Mouse (Mus musculus) cerebellum, postnatal 4 days (tissue): ENCODE measurements at regions not wholly inside any gene's neighbourhood (a gene's known extent, or its start where the extent isn't known, plus 50 kb on each side); places are given as distances from the start of the nearest gene placed in this dataset.
A peak's percentile ranks its signal among the peaks of the same experiment; 100 is the strongest.

ENCODE experiments used
- DNase-seq, 2 experiments: peaks; one replicate each; pipeline ENCODE4 v3.0.0; 2022; ENCODE audit warnings: low spot score in 2 of 2, mixed read lengths in 1 of 2

DNA sequence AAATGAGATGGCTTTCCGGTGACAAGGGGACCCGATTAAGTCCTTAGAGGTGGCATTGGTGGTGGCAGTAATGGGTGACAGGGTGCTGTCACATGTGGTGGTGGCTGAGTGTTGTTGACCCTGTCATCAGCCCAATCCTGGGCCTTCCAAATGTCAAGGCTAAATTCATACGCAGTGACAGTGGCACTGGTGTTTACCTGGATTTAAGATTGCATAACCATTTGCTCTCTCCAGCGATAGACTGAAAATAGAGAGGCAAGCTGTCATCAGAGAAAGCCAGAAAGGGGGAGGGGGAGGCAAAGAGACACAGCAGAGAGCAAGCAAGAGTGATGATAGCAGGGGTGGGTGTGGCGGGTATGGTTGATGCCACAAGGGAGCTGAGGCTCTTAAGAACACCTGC is 215.1 kb downstream of the Suds3 start:
- DNase-seq: no peak

DNA sequence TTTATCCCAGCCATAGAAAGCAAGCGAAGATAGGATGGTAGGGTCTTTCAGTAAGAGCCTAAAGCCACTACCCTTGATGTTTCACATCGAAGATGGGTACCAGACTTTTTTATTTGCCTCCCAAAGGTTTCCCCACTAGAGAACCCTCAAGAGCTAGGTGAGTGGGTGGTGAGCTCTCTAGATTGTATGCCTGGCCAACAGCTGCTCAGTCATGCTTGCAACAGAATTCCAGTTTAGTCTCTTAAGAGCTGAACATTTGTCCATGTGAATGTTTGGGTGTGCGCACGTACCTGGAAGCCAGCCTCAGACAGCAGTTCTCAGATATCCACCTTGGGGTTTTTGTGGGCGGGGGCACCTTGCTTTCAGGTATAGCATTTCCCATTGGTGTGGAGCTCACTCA is 218.5 kb downstream of the Suds3 start:
- no peak for DNase-seq

DNA sequence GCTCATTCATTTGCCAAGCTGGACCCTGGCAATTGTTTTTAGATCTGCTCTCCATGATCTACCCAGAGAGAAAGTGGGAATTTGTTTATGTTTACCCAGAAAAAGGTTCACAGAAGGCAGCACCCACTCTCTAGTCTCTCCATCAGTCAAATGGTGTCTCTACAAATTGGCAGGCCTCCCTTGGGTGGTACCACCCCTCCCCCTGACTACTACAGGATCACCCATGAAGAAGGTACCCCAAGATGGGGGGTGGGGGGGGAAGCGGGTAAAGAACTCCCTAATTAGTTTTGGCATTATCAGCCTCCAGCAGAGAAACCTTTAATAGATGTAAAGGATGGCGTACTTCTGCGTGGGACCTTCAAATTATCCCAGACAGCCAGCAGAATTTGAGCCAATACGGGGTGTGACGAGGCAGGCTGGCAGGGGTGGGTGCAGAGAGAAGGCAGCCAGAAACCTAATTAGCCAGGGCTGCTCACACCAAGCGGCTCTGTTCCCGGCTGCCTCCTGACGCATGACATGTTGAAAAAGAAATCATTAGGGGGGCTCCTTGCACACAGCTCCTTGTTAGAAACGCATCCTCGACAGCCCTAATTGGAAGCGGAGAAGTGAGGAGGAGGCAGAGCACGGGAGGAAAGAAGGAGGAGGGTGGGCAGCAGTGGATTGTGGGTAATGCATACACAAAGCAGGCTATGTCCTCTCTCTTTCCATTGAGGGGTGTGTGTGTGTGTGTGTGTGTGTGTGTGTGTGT is 220.7 kb downstream of the Suds3 start:
- DNase-seq: peak in 1 of 2 experiments; percentile 45

GRCm38 (mm10) chr5:116894575-116894974 is 221.3 kb downstream of the Suds3 start:
- DNase-seq: no peak

- no peak for DNase-seq
Observed at GRCm38 (mm10) chr5:116892877-116893276, 223.0 kb downstream of the Suds3 start.

DNA sequence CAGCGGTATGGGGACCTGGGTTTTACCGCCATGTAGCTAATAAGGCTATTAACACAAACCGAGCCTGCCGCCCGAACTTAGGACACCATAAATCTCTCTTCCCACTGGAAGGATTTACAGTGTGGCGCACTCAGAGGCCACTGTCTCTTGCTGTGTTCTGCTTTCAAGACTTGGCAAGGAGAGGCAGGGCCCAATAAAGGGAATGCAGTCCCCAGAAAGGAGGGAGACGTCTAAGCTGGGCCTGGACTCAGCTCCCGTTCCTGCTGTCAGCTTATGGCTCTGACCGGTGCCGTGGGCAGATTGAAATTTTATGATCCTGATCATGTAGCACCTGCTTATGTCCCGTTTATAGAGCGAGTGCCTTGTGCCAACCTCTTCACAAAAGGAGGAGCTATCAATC is 226.7 kb downstream of the Suds3 start:
- no peak for DNase-seq

DNA sequence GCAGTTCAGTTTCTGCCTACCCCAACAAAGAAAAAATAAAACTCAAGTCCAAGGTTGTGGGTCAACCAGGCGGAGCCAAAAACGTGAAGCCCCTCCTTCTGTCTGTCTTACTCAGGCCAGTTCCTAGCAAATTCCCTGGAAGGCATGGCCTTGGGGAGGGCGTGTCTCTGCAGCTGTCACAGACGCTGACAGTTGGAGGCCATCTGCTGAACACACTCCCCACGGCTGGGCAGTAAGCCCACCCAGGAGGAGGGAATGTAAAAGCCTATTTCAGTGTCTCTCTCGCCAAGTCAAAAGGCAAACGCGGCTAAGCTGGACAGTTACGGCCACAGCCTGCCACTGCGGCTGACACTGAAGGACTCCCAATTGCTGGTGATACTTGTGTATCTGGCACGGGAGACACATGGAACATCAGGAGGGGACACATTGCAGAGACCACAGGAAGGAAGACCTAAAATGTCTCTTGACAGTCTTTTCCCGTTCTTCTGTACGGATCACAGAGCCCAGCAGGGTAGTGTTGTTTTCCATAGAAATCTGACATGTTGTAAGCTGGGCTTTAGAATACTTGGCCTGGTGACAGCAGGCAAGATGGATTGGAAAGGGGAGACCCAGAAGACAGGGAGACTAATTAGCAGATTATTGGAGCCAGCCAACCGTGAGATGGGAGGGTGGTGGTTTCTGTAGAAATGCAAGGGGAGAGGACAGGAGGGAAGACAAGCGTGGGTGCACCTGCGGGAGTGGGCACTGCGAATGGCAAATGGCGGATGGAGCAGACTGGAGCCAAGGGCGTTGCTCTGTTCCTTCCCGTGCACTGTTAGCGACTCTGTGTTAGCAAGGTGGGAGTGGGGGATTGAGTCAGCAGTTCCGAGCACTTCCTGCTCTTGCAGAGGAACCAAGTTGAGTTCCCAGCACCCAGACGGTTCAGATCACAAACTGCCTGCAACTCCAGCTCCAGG is 229.5 kb downstream of the Suds3 start:
- DNase-seq: peak; percentile 32 to 81

GRCm38 (mm10) chr5:116879761-116880160 is 236.2 kb downstream of the Suds3 start:
- DNase-seq: no peak

DNA sequence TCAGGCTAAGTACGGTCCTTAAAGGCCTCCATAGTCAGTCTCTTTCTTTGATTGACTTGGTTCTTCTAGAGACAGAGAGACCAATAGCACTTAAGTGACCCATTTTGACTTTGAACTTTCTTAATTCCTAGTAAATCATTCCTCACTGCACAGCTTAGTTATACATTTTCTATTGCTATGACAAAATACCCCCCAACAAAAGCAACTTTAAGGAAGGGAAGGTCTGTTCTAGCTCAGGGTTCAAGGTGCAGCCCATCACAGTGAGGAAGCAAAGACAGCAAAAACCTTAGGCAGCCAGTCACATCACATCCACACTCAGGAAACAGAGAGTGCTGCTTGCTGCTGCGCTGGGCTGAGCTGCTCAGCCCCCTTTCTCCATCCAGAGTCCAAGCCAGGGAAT is 241.0 kb downstream of the Suds3 start:
- no peak for DNase-seq

DNA sequence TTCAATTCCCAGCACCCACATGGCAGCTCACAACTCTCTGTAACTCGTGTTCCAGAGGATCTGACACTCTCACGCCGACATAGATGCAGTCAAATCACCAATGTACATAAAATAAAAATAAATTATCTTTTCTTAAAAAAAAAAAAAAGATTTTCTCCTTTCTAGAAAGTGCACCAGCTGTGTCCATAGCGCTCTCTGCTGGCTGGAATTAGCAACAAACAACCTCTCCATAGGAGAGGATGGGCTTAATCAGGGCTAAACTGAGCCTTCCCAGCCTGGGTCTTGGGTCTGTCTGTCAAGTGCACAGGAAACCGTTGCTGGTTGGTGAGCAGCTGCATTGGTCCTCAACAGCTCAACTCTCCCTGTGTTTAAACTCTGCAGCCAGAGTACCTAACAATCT is 247.8 kb downstream of the Suds3 start:
- DNase-seq: peak in 1 of 2 experiments; percentile 12

GRCm38 (mm10) chr5:116864275-116864674 is 251.6 kb downstream of the Suds3 start:
- no peak for DNase-seq

GRCm38 (mm10) chr5:116852691-116853090 is 261.1 kb upstream of the Srrm4 start:
- no peak for DNase-seq

GRCm38 (mm10) chr5:116831874-116832273 is 240.3 kb upstream of the Srrm4 start:
- DNase-seq: no peak

GRCm38 (mm10) chr5:116829771-116830170 is 238.2 kb upstream of the Srrm4 start:
- DNase-seq: no peak

DNA sequence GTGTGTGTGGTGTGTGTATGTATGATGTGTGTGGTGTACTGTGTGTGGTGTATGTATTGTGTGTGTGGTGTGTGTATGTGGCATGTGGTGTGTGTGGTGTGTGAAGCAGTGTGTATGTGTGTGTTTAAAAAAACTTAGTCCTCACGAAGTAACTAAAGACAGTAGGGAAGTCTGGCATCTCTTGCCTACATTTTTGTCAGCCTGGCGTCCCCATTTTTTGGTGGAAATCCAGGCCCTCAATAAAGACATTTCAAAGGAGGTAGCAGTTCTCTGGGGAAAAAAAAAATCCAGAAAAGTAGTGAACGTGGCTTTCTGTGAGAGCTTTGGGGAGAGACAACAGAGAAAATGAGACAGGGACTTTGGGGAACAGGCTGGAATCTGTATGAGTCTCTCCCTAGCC is 231.6 kb upstream of the Srrm4 start:
- DNase-seq: no peak

GRCm38 (mm10) chr5:116822141-116822540 is 230.5 kb upstream of the Srrm4 start:
- DNase-seq: peak in 1 of 2 experiments; percentile 14

DNA sequence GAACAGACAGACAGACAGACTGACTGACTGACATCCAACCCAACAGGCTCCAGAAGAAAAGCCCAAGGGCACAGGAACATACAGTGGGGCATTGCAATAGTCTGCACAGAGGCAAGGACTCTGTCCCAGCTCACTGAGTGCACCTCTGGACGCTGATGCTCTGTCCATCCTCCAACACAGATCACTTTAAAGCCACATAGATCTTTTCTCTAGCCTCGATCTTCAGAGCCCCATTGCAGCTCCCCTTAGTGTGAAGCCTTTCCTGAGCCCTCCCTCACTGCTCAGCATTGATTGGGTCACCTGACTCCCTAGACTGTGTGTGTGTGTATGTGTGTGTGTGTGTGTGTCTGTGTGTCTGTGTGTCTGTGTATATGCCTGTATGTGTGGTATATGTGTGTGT is 218.2 kb upstream of the Srrm4 start:
- DNase-seq: no peak

DNA sequence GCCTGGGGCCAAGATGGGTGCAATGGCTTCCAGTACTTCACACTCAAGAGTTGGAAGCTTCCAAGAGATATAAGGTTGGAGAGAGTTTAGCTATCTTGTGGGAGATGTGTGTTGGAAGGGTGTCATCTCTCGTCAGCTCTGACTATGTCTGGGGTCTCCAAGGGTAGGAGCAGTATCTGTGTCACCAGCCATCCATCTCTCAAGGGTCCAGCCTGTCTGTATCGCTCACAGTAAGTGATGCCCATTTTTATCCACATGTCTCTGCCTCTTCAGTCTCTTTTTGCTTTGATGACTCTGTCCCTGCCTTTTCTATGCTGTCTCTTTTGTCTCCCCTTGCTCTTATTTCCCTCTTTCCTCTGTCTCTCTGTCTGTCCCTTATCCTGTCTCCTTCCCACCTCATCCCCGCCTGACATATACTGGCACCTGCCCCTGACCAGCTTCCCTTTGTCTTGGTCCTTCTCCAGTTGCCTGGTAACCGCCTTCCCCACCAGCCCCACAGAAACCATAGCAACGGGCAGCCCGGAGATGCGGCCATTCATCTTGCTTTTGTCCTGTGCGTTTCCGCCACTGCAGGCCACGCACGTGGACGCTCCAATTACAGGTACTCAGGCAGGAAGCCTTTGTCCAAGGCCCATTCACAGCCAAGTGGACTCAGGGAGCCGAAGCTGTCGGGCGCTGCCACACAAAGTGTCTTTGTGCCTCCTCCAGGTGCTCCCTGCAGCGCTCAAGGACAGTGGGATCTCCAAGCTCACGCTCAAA is 217.6 kb upstream of the Srrm4 start:
- peak in 1 of 2 experiments; percentile 52 for DNase-seq

DNA sequence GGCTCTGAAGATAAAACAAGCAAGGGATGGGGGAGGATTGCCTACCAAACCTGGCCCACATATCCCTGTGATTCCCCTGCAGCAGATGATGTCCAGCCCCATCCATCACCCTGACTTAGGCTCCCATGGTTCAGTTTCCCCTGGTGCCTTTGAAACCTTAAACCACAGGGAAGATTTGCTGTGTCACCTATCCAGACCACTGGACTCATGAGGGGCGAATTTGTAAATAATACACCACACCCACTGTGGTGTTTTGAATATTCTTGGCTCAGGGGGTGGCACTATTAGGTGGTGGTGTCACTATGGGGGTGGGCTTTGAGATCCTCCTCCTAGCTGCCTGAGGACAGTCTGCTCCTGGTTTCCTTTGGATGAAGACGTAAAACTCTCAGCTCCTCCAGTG is 205.8 kb upstream of the Srrm4 start:
- no peak for DNase-seq

DNA sequence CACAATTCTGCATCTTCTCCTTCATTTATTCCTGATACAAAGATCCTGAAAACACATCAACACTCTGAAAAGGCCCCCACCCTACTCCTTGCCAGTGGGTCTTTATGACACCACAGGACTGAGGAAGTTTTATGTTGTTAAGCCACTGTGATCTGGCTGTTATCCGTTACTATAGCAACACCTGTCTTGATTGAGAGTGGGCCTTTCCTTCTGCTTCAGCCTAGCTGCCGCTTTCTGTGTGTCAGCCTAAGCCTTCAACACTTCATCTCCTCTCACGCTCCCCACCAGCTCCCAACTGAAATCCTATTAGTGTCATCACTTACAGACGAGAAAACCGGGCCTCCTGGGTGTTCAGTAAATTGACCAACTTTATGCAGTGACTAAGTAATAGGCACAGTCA is 203.6 kb upstream of the Srrm4 start:
- no peak for DNase-seq

- DNase-seq: no peak
Observed at GRCm38 (mm10) chr5:116790419-116790818, 198.8 kb upstream of the Srrm4 start.

- no peak for DNase-seq
Observed at GRCm38 (mm10) chr5:116789859-116790258, 198.2 kb upstream of the Srrm4 start.
